Mouse (Mus musculus): ENCODE data around the gene Capsl. TPM values are rescaled to one million over a fixed set of nuclear protein-coding genes. Genes with fewer than 3 reads are reported as not detected.

Capsl gene
- polyA plus RNA-seq (2012; rRNA removed), result 0.77 and 1.2 TPM in 2 replicates

- peak; percentile 82 for DNase-seq (ENCODE audit: low read depth)
Measured at GRCm38 (mm10) chr15:9435534-9436180, at the start of gene Capsl. Gene Capsl, plus strand, starts transcription at chr15:9436028.

- DNase-seq (ENCODE audit: low read depth), result peak; percentile 57
Measured at GRCm38 (mm10) chr15:9409475-9409874, 26.4 kb upstream of the Capsl start.

- DNase-seq (ENCODE audit: low read depth), result no peak
Measured at GRCm38 (mm10) chr15:9421163-9421562, 14.7 kb upstream of the Capsl start.

- no peak for DNase-seq (ENCODE audit: low read depth)
Measured at GRCm38 (mm10) chr15:9427849-9428248, 8.0 kb upstream of the Capsl start.

GRCm38 (mm10) chr15:9429843-9430242, 6.0 kb upstream of the Capsl start:
- no peak for DNase-seq (ENCODE audit: low read depth)

GRCm38 (mm10) chr15:9451999-9452398, 16.2 kb downstream of the Capsl start:
- DNase-seq (ENCODE audit: low read depth), result no peak

GRCm38 (mm10) chr15:9452842-9453241, 17.0 kb downstream of the Capsl start:
- no peak for DNase-seq (ENCODE audit: low read depth)

GRCm38 (mm10) chr15:9454198-9454597, 18.4 kb downstream of the Capsl start:
- no peak for DNase-seq (ENCODE audit: low read depth)

GRCm38 (mm10) chr15:9455241-9455640, 19.4 kb downstream of the Capsl start:
- no peak for DNase-seq (ENCODE audit: low read depth)

GRCm38 (mm10) chr15:9463521-9464027, 27.7 kb downstream of the Capsl start:
- DNase-seq (ENCODE audit: low read depth), result no peak

GRCm38 (mm10) chr15:9464039-9464438, 28.2 kb downstream of the Capsl start:
- no peak for DNase-seq (ENCODE audit: low read depth)

GRCm38 (mm10) chr15:9471053-9471685, 35.3 kb downstream of the Capsl start:
- DNase-seq (ENCODE audit: low read depth), result no peak

- no peak for DNase-seq (ENCODE audit: low read depth)
Measured at GRCm38 (mm10) chr15:9472167-9472566, 36.3 kb downstream of the Capsl start.

- no peak for DNase-seq (ENCODE audit: low read depth)
Measured at GRCm38 (mm10) chr15:9472618-9473017, 36.8 kb downstream of the Capsl start.

- no peak for DNase-seq (ENCODE audit: low read depth)
Measured at GRCm38 (mm10) chr15:9473188-9473587, 37.4 kb downstream of the Capsl start.

GRCm38 (mm10) chr15:9489417-9490118, 53.7 kb downstream of the Capsl start:
- no peak for DNase-seq (ENCODE audit: low read depth)

GRCm38 (mm10) chr15:9492077-9492476, 56.2 kb downstream of the Capsl start:
- no peak for DNase-seq (ENCODE audit: low read depth)

Other genes with a start within 250 kb of the Capsl start
- gene Ugt3a1, start 159.1 kb upstream of the Capsl start, polyA plus RNA-seq (2012; rRNA removed), result 0.16 and 0.48 TPM in 2 replicates
- 0.32 and 0.37 TPM in 2 replicates for gene Ugt3a2, start 100.5 kb upstream of the Capsl start, polyA plus RNA-seq (2012; rRNA removed)
- gene Il7r, start 94.1 kb downstream of the Capsl start, polyA plus RNA-seq (2012; rRNA removed), result 0.30 and 0.89 TPM in 2 replicates